Mouse (Mus musculus) stomach, embryonic 15.5 days (tissue): ENCODE measurements at regions not wholly inside any gene's neighbourhood (a gene's known extent, or its start where the extent isn't known, plus 50 kb on each side); places are given as distances from the start of the nearest gene placed in this dataset.

Source experiments
- ATAC-seq: fragments of 200-750 bp; cut with Nextera tagmentation; 2 replicates; pipeline ENCODE4 v1.8.0; 2017; ENCODE audit warnings: low read depth, moderate number of reproducible peaks, moderate TSS enrichment; ENCODE audit not compliant: insufficient read depth, low FRiP score
- H3K27ac ChIP-seq: fragments of 300-500 bp; sonication (generic); 2 replicates; pipeline ENCODE4 v1.5.1; 2015; ENCODE audit warnings: mild to moderate bottlenecking, inconsistent platforms
- H3K27me3 ChIP-seq: fragments of 300-500 bp; sonication (generic); replicated peaks from 2 replicates; pipeline ENCODE4 v1.6.1; 2015; ENCODE audit warnings: inconsistent platforms
- H3K36me3 ChIP-seq: fragments of 300-500 bp; sonication (generic); 2 replicates; pipeline ENCODE4 v1.6.1; 2015; ENCODE audit warnings: inconsistent platforms
- H3K4me1 ChIP-seq: fragments of 300-500 bp; sonication (generic); 2 replicates; pipeline ENCODE4 v1.6.1; 2015; ENCODE audit warnings: inconsistent platforms
- H3K4me2 ChIP-seq: fragments of 300-500 bp; sonication (generic); 2 replicates; pipeline ENCODE4 v1.6.1; 2015; ENCODE audit warnings: mild to moderate bottlenecking, inconsistent platforms
- H3K4me3 ChIP-seq: fragments of 300-500 bp; sonication (generic); replicated peaks from 2 replicates; pipeline ENCODE4 v1.5.1; 2015; ENCODE audit warnings: inconsistent platforms
- H3K9ac ChIP-seq: fragments of 300-500 bp; sonication (generic); 2 replicates; pipeline ENCODE4 v1.6.1; 2015; ENCODE audit warnings: inconsistent platforms
- H3K9me3 ChIP-seq: fragments of 300-500 bp; sonication (generic); 2 replicates; pipeline ENCODE4 v1.6.1; 2016; ENCODE audit warnings: inconsistent platforms
- WGBS: fragments of 180-500 bp; shearing (Covaris S2); methylation state at CpG from one replicate; pipeline ENCODE4 v1.1.7; 2015; 5-methylcytosine and 5-hydroxymethylcytosine counted together

DNA sequence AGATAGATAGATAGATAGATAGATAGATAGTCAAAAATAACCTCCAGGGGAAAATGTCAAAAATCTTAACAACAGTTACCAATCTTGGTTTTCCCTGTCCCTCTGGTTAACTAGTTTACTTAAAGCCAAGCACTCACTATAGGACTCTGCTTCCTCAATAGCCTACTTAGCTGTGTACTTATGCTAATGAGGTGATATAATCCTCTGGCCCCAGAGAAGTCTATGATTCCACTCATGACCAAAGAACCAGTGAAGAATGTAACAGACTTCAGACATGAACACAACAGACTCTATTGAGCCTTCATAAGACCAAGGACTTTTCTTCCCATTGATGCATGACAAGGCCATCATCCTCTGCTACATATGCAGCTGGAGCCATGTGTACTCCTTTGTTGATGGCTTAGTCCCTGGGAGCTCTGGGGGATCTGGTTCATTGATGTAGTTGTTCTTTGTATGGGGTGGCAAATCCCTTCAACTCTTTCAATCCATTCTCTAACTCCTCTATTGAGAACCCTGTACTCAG, 589.9 kb upstream of the Dpp10 start:
- no peak for ATAC-seq
- H3K4me2 ChIP-seq = no peak overlapping the region
- H3K9ac ChIP-seq = no peak overlapping the region

DNA sequence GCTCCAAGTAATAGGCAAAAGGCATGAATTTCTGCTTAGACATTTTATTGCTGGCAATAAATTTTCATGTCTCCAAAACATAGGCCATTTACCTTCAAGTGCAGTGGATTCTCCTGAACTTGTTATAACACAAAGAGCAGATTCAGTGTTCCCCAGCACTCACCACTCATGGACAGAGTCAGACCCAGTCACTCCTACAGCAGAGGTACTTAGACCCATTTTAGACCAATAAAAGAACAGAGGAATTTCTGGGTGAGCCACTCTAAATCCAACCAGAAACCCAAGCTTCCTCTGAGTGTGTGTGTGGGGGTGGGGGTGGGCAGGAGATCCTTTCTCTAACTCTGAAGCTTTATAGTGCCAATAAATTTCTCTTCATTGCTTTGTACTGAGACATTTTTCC, 584.7 kb upstream of the Dpp10 start:
- Histone ChIP-seq H3K9ac (no peak overlapping the region), H3K4me3 (no peak overlapping the region), H3K4me2 (no peak overlapping the region), H3K27me3 (no peaks in the 10 kb centered on the region), H3K4me1 (no peaks in the 10 kb centered on the region), H3K36me3 (no peaks in the 10 kb centered on the region), H3K27ac (no peak overlapping the region), H3K9me3 (no peaks in the 10 kb centered on the region)
- ATAC-seq = no peak

More for the DNA sequence above, 589.9 kb upstream of the Dpp10 start:
- Histone ChIP-seq H3K4me1 (no peaks in the 10 kb centered on the region), H3K9me3 (no peaks in the 10 kb centered on the region), H3K4me3 (no peak overlapping the region), H3K27me3 (no peaks in the 10 kb centered on the region), H3K27ac (no peak overlapping the region), H3K36me3 (no peaks in the 10 kb centered on the region)

GRCm38 (mm10) chr1:124584620-124585019, 539.3 kb upstream of the Dpp10 start:
- H3K4me2 ChIP-seq = no peak overlapping the region
- no peak overlapping the region for H3K4me3 ChIP-seq
- ATAC-seq = no peak
- no peaks in the 10 kb centered on the region for H3K9me3 ChIP-seq
- 87% methylated on average over 1 of the region's 1 CpGs for WGBS
- no peak overlapping the region for H3K27ac ChIP-seq
- no peaks in the 10 kb centered on the region for H3K36me3 ChIP-seq
- H3K4me1 ChIP-seq = no peaks in the 10 kb centered on the region
- no peaks in the 10 kb centered on the region for H3K27me3 ChIP-seq
- H3K9ac ChIP-seq = no peak overlapping the region
